Mouse (Mus musculus): ENCODE results near the gene Ero1l. TPM values are rescaled to one million over a fixed set of nuclear protein-coding genes. Genes with fewer than 3 reads are reported as not detected.

The Ero1l gene
- 28.9 TPM for polyA plus RNA-seq (2014; fragmentation: Illumina TruSeq; extraction: RNeasy Lipid Tissue Mini Kit (QIAGEN cat#74804); ENCODE audit: low read depth, low replicate concordance)

GRCm38 (mm10) chr14:45318426-45319236 lies at the start of gene Ero1l:
TSS of gene Ero1l (minus strand) at chr14:45318771.

GRCm38 (mm10) chr14:45350931-45351859 lies 32.6 kb upstream of the Ero1l start, which contains the start of gene Styx:
TSS of gene Styx (plus strand) at chr14:45351093.

GRCm38 (mm10) chr14:45329589-45330181 lies 11.1 kb upstream of the Ero1l start, which contains the start of gene Psmc6:
TSS of gene Psmc6 (plus strand) at chr14:45329788.

Other genes with a start within 250 kb of the Ero1l start
- gene Gpr137c, start 99.1 kb downstream of the Ero1l start, polyA plus RNA-seq (2014; fragmentation: Illumina TruSeq; extraction: RNeasy Lipid Tissue Mini Kit (QIAGEN cat#74804); ENCODE audit: low read depth, low replicate concordance) = 5.7 TPM
- gene Txndc16, start 98.4 kb downstream of the Ero1l start, polyA plus RNA-seq (2014; fragmentation: Illumina TruSeq; extraction: RNeasy Lipid Tissue Mini Kit (QIAGEN cat#74804); ENCODE audit: low read depth, low replicate concordance) = 54.4 TPM
- 225 TPM for gene Psmc6, start 11.0 kb upstream of the Ero1l start, polyA plus RNA-seq (2014; fragmentation: Illumina TruSeq; extraction: RNeasy Lipid Tissue Mini Kit (QIAGEN cat#74804); ENCODE audit: low read depth, low replicate concordance)
- 140 TPM for gene Styx, start 32.3 kb upstream of the Ero1l start, polyA plus RNA-seq (2014; fragmentation: Illumina TruSeq; extraction: RNeasy Lipid Tissue Mini Kit (QIAGEN cat#74804); ENCODE audit: low read depth, low replicate concordance)
- 38.5 TPM for gene Gnpnat1, start 86.1 kb upstream of the Ero1l start, polyA plus RNA-seq (2014; fragmentation: Illumina TruSeq; extraction: RNeasy Lipid Tissue Mini Kit (QIAGEN cat#74804); ENCODE audit: low read depth, low replicate concordance)
- 17.9 TPM for gene Fermt2, start 211.3 kb upstream of the Ero1l start, polyA plus RNA-seq (2014; fragmentation: Illumina TruSeq; extraction: RNeasy Lipid Tissue Mini Kit (QIAGEN cat#74804); ENCODE audit: low read depth, low replicate concordance)